Mouse (Mus musculus) inflammation-experienced regulatory T-cells (primary cell): ENCODE results near the gene Ube2a. TPM values are rescaled to one million over a fixed set of nuclear protein-coding genes. Genes with fewer than 3 reads are reported as not detected.

Experiments used
- polyA plus RNA-seq, 2 experiments: library from polyadenylated mRNA; unstranded; fragments of 100-300 nt; shearing (Covaris generic); gene quantifications; one replicate each; pipeline ENCODE4 v1.2.1; 2017

Gene Ube2a
- 100 to 1,000 TPM; 100 to 107 TPM for polyA plus RNA-seq

DNA sequence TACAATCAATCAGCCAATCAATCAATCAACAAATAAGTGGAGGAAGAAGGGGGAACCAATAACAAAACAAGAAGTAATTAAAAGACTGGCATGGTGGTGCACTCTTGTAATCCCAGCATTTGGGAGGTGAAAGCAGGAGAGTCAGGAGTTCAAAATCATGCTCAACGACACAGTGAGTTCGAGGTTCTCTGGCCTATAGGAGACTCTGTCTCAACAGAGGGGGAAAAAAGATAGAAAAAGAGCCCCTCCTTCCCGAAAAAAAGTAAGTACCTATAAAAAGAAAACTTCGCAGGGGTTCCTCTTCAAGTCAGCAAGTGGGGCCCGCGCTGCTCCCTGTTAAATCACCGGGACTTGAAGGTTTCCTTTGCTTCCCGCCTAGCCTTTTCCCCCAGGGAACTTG, at the start of gene Ube2a, which contains the start of gene C330007P06Rik:
Gene Ube2a (plus strand): TSS at position 136 of the 400 bp plus-strand sequence.
Gene C330007P06Rik (minus strand): TSS at position 347 of the 400 bp plus-strand sequence.

DNA sequence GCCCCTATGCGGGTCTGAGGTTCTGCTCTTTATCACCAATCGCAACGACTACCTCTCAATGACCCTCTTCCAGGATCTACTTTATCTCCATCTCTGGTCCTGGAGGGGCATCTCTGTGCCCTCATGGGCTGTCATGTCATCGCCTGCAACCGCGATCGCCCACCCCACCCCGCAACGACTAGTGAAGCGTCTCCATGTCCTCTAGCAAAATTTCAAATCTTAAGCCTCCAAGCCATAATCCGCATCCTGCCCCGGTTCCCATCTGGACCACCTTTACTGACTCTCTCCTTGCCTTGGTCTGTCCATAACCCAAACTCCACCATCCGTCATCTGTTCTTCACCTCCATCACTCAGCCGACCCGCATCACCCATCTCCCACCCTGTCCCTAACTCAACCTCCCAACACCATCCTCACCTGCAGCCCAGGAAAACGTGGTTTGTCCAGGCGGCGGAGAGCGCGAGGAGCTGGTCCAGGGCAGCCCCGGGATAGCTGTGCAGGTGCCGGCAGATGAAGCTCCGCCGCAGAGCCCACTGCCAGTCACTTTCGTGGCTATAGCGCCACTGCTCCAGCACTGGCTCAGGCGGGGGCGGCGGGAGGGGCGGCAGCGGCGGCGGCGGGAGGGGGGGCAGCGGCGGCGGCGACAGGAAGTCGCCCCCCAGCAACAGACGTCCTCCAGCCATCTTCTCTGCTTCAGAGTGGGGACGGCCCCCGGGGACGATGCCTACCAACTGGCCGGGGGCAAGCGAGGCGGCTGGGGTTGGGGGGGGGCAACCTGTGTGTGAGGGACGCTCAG, 28.8 kb downstream of the Ube2a start, which contains the start of gene Nkrf:
Gene Nkrf (minus strand): TSS at position 579 of the 794 bp plus-strand sequence.

Other genes starting within 250 kb of the Ube2a start
- 1 to 10 TPM in 1 of 2 experiments, under 1 TPM in 1; 0.89 to 1.3 TPM for gene Akap17b, start 228.5 kb upstream of the Ube2a start, polyA plus RNA-seq
- 1 to 10 TPM in 1 of 2 experiments, under 1 TPM in 1; 0.80 to 2.4 TPM for gene Slc25a43, start 130.2 kb upstream of the Ube2a start, polyA plus RNA-seq
- 100 to 1,000 TPM; 561 to 682 TPM for gene Slc25a5, start 78.2 kb upstream of the Ube2a start, polyA plus RNA-seq
- 10 to 100 TPM; 22.7 to 27.1 TPM for gene C330007P06Rik, start 211 bp downstream of the Ube2a start, polyA plus RNA-seq
- 1 to 10 TPM; 1.4 to 2.9 TPM for gene Nkrf, start 29.0 kb downstream of the Ube2a start, polyA plus RNA-seq
- gene Sept6, start 117.9 kb downstream of the Ube2a start, polyA plus RNA-seq = 100 to 1,000 TPM; 106 to 138 TPM
- not detected for gene Sowahd, start 174.9 kb downstream of the Ube2a start, polyA plus RNA-seq
- gene Rpl39, start 211.5 kb downstream of the Ube2a start, polyA plus RNA-seq = 100 to 1,000 TPM; 328 to 386 TPM
- gene Upf3b, start 236.4 kb downstream of the Ube2a start, polyA plus RNA-seq = 10 to 100 TPM; 14.1 to 25.5 TPM